In the genomic region with DNA sequence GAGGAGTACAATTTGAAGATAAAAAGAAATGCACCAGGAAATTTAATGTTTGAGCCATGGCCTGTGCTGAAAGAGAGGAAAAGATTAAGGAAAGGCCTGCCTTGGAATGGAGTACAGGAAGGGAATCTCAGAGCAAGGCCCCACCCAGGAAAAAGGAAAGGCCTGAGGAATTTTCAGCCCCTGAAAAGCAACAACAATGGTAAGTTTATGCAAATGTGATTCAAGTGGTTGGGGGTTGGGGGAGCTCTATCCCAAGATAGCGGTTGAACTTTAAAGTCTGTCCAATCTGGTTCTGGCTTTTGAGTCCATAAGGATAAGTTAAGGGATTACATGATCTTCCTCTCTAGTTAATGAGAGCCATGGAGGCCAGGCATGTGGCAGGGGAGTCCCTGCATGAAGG, we compare ENCODE assay signal across 16 mouse cellular contexts.
"Had no signal": no experiment of that assay in that cellular context is flagged by ENCODE, and none has a peak within 500 bp of the region (broad histone marks: within the 10 kb centered on the region; RNA-seq: fewer than 3 reads in every experiment).

No protein-coding gene starts in this region.

- H3K4me1 ChIP-seq: kidney, embryonic 15.5 days; limb, embryonic 10.5 days; liver, embryonic 15.5 days; midbrain, embryonic 15.5 days; neural tube, embryonic 13.5 days; stomach, embryonic 15.5 days had no signal

- H3K27ac ChIP-seq: kidney, embryonic 15.5 days; left cerebral cortex, adult 2 months; limb, embryonic 10.5 days; liver, embryonic 15.5 days; lung, embryonic 15.5 days; macrophage; midbrain, embryonic 15.5 days; neural tube, embryonic 13.5 days; stomach, embryonic 15.5 days had no signal

- H3K36me3 ChIP-seq: kidney, embryonic 15.5 days; limb, embryonic 10.5 days; liver, embryonic 15.5 days; lung, embryonic 15.5 days; midbrain, embryonic 15.5 days; neural tube, embryonic 13.5 days; stomach, embryonic 15.5 days had no signal

- H3K9ac ChIP-seq: kidney, embryonic 15.5 days; liver, embryonic 15.5 days; lung, embryonic 15.5 days; midbrain, embryonic 15.5 days; neural tube, embryonic 13.5 days; stomach, embryonic 15.5 days had no signal

- ATAC-seq: midbrain, embryonic 15.5 days had no signal

- H3K4me2 ChIP-seq: kidney, embryonic 15.5 days; liver, embryonic 11.5 days; liver, embryonic 15.5 days; lung, embryonic 15.5 days; midbrain, embryonic 11.5 days; midbrain, embryonic 15.5 days; neural tube, embryonic 13.5 days; stomach, embryonic 15.5 days had no signal

- DNase-seq: kidney, adult 18-20 months; kidney, postnatal 14 days; right cerebral cortex, postnatal 14 days; thymus, postnatal 4 days had no signal

- H3K9me3 ChIP-seq: kidney, embryonic 15.5 days; limb, embryonic 10.5 days; liver, embryonic 15.5 days; lung, embryonic 15.5 days; midbrain, embryonic 15.5 days; neural tube, embryonic 13.5 days; stomach, embryonic 15.5 days had no signal

- H3K4me3 ChIP-seq: kidney, embryonic 15.5 days; left cerebral cortex, adult 2 months; limb, embryonic 10.5 days; liver, embryonic 15.5 days; lung, embryonic 15.5 days; megakaryocyte, embryonic 14.5 days; midbrain, embryonic 15.5 days; neural tube, embryonic 13.5 days; stomach, embryonic 15.5 days had no signal

- H3K27me3 ChIP-seq: kidney, embryonic 15.5 days; liver, embryonic 15.5 days; lung, embryonic 15.5 days; midbrain, embryonic 15.5 days; neural tube, embryonic 13.5 days; stomach, embryonic 15.5 days had no signal
